Mouse (Mus musculus) embryonic fibroblast, embryonic 13.5 days (primary cell): Measurements from ENCODE around the gene Mthfd1.

Experiments used
- CTCF ChIP-seq: IDR thresholded peaks from 2 replicates; pipeline ENCODE4 v1.5.1; 2011; ENCODE audit warnings: mild to moderate bottlenecking, control low read depth, low read length, moderate library complexity, borderline replicate concordance; ENCODE audit not compliant: insufficient read depth
- POLR2A ChIP-seq: IDR thresholded peaks from 2 replicates; pipeline ENCODE4 v1.6.1; 2011; ENCODE audit warnings: low read depth, mild to moderate bottlenecking, control low read depth, low read length, moderate library complexity

GRCm38 (mm10) chr12:76362303-76362676 lies 107.2 kb downstream of the Mthfd1 start:
- TF ChIP-seq CTCF (no peak), POLR2A (no peak)
